Mouse (Mus musculus) cerebellum, postnatal 36 days (tissue): ENCODE data around the gene Odf3l1.

Experiments
- DNase-seq, 2 experiments: peaks; one replicate each; pipeline ENCODE4 v3.0.0; 2021 to 2022; ENCODE audit warnings: mixed read lengths in 2 of 2

The Odf3l1 gene

DNA sequence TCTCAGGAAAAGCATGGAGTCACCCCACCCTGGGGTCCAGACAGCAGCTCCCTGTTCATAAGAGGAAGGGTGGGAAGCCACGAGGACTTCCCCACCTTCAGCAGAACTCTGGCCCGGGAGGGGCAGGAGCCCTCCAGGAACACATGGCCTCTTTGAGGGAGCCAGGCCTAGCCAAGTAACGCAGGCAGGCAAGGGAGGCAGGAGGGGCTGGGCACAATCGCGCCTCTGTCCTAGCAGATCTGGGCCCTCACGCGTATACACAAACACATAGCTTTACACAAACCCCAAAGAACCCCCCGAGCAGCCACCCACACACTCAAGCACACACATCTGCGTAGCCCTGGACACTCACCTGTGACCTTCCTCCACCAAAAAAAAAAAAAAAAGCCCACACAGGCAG is 16.3 kb upstream of the Odf3l1 start:
- DNase-seq: no peak

DNA sequence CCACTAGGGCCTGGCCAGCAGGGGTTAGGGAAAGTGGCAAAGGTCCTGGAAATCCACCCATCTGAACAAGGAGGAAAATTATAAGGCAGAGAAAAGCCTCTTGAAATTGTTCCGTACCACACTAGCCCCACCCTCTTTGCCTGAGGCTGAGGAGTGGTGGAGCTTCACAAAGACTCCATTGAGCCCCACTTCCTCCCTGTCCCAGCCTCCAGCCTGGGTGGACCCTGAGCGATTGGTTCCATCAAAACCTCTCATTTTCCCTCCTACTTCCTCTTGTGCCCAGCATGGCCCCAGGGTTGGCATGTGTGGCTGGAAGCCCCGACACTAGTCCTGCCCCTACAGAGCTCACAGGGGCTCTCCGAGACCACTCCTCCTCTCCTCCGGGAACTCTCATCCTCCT is 12.8 kb upstream of the Odf3l1 start:
- DNase-seq: no peak

DNA sequence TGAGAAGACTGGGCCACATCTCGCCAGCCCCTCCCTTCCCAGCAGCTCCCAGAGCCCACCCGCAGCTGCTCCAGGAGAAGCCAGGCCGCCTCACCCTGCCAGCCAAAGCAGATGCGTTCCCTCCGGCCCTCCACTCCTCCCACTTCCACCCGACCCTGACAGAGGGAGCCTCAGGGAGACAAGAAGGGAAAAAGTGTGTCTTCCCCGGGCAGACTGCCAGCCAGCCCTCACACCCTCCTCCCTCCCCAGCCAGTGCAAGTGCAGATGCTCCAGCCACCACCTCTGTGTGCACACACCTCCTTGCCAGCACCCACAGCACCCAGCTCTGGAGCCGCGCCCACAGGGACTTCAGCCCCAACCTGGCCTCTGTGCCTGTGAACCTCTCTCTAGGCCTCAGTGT is 12.3 kb upstream of the Odf3l1 start:
- no peak for DNase-seq

DNA sequence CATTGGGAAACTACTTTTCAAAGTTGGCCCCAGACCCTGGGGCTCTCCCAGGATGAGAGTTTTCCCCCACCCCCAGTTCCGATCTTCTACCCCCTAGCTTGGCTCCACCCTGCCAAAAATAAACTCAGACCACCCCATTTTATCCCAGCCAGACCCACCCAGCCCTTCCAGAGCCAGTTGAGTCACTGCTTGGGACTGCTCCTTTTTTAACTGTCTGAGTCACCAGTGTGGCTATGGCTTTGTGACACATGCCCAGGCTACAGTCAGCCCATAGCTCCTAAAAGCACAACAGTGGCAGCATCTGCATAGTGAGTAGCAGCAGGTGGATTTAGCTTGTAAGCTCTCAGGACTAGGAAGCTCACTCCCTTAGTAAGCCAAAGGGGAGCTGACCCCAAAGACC is 8.6 kb upstream of the Odf3l1 start:
- DNase-seq: no peak

DNA sequence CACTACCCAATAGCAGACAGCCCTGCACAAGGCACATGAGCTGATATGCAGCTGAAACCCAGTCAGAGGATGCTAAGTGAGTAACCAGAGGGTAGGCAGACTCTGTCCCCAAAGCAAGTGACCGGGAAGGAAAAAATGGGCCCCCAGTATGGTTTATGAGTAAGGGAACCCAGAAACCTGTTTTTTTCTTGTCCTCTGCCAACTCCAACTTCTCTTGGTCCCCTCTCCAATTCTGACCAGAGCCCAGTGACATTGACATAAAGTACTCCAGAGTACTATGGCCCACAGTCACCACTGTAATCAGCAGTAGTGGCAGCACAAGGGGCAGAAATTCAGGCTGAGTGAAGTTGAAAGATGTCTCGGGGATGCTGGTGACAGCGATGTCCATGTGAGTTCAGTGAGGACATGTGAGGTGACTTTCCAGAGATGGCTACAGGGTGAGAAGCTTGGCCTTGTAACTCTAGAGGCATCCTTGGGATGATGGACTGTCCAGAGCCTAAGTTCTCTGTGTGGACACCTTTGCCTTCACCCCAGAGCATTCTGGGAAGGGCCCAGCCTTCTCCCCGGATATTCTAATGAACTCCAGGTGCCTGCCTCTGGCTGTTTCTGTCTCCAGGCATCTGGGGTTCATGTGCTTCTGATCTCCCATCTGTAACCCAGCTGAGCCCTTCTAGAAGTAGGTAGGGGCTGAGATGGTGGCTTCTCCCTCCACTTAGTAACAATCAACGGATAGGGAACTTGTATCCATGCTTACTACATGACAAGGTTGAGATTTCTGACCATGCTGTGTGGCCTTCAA is 7.8 kb upstream of the Odf3l1 start:
- no peak for DNase-seq

DNA sequence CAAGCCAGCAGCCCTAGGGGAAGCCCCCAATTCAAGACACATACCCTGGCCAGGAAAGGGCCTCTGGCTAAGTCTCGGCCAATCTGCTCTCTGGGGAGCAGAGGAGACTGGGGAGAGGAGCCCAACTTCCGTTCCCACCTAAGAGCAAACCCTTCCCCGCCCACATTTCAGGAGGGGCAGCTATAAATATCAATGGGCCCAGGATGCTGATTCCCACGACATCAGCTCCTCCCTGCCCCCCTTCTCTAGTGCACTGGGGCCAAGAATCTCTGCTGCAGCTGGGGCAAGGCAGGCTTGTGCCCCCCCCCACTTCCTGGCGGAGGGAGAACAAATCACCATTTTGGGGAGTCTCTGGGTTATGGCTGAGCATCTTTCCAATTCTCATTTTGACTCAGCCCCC is 6.7 kb upstream of the Odf3l1 start:
- DNase-seq: no peak

DNA sequence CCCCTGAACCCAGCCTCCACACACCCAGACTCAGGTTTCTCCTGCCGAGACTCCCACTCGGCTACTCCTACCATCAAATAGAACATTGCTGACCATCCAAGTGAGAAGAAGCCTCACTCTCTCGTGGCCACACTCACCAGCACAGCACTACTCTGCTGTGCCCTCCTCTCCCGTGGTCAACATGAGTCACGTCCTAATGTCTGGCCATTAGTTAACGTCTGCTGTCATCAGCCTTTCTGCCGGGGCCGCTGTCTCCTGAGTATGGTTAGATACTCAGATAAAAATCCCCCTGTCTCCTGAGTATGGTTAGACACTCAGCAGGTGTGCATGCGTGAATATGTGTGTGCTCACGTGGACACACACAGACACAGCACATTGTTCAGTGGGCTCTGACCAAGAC is 6.3 kb upstream of the Odf3l1 start:
- no peak for DNase-seq

DNA sequence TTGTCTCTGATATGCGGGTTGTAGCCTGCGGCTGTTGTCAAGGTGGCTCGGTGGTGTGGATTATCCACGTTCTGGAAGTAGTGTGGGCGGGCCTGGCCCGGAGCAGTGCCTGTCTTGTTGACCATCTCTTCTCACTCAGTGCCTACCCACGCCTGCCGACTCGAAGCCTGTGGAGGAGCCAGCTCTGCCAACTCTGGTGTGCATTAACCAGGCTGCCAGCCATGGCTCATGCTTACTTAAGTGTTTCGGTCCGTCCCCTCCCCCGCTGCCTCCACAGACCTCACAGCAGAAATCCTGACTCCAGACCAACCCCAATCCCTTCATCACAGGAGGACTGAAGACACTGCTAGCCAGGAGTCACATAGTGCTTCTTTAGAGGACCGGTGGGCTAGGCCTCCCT is 5.1 kb upstream of the Odf3l1 start:
- no peak for DNase-seq

DNA sequence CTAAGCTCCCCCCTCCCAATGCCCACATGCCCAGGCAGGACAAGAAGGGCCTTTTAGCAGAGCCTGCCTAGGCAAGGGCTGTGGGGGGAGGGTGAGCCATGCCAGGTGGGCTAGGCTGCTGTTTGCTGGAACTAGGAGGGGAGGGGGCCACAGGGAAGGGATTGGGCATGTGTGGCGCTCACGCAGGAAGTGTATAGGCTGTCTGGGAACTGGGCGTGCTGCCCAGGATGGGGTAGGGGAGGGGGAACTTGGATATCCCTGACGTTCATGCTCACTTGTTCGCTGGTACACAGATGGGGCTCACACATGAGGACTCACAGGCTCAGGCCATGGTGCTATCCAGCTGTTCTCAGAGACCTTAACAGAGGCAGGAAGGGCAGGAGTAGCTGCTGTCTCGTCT is 3.8 kb upstream of the Odf3l1 start:
- no peak for DNase-seq

DNA sequence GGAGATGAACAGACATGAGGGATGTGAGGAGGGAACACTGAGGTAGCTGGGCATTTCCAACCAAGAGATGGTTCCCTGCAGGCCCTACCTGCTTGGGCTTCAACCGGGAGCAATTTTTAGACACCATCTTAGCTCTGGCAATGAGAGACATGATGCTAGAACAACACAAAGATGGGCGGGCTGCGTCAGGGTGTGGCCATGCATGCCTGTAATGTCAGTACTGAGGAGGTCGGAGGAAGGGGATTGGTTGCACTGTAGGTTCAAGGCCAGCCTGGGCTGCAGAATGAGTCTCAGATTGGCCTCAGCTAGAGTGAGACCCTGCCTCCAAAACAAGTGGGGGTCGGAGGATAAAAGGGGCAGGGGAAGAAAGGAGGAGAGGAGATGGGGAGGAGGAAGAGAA is 2.0 kb upstream of the Odf3l1 start:
- no peak for DNase-seq

DNA sequence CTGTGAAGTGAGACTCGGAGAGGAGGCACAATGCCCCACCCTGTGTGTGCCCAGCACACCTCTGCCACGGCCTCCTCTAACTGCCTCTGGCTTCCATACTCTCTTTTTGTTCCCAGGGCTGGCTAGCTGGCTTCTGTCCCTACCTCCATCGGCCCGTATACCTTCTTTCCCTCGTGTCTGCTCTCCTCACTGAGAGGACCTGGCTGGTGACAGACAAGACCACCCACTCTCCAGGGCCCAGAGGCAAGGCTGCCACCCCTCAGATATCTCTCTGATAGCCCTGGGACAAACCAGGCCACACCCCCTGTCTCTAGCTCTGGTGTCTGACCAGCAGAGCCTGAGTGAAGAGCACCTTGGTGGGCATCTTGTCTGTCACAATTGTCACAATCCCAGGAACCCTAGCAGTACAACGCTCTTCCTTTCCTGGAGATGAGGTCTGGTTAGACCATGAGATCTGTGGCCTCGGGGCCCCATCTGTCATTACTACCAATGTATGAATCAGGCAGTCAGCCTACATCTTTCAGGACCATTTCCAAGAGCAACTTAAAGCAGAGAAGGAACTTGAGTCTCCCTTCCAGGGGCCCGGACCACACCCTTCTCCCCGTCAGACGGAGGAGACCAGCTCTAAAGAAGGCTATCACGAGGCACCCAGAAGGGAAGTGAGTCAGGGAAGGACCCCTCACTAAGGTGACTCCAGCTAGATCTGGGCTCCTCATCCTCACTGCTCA is 1.4 kb upstream of the Odf3l1 start:
- DNase-seq: no peak

DNA sequence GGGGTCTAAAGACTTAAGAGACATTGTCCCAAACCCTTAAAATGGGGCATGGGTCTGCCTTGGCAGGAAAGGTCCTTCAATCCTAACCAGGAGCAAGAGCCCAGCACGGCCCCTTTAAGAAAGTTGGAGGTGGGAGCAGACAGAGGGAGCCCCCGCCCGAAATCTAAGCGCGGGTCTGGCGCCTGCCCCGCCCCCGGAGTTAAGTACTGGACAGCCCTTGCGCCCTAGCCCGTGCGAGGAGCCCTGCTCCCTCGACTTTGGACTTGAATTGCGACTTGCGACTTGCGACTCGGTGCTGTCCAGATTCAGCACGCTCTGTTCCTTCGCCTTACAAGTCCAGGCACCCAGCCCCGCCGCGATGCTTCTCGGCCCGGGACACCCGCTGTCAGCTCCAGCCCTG is 353 bp upstream of the Odf3l1 start, which contains the start of gene Cspg4:
Gene Cspg4, plus strand, starts transcription at position 202 of the 400 bp plus-strand sequence.
- DNase-seq: no peak

DNA sequence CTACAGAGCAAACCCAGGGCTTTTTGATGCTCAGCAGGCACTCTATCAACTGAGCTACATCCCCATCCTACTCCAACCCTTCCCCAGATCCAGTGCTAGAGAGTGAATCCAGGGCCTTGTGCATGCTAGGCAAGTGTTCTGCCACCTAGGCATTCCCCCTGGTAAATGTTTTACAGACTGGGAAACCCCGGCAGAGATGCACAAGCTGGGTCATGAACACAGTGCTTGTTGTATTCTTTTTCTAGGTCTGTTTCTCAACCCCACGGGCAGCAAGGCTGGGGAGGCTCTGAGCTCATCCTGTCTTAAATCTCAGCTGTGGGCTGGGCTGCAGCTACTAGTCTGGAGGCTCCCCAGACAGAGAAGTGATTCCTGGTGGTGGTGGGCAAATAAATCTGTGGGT is 1.6 kb downstream of the Odf3l1 start:
- no peak for DNase-seq

DNA sequence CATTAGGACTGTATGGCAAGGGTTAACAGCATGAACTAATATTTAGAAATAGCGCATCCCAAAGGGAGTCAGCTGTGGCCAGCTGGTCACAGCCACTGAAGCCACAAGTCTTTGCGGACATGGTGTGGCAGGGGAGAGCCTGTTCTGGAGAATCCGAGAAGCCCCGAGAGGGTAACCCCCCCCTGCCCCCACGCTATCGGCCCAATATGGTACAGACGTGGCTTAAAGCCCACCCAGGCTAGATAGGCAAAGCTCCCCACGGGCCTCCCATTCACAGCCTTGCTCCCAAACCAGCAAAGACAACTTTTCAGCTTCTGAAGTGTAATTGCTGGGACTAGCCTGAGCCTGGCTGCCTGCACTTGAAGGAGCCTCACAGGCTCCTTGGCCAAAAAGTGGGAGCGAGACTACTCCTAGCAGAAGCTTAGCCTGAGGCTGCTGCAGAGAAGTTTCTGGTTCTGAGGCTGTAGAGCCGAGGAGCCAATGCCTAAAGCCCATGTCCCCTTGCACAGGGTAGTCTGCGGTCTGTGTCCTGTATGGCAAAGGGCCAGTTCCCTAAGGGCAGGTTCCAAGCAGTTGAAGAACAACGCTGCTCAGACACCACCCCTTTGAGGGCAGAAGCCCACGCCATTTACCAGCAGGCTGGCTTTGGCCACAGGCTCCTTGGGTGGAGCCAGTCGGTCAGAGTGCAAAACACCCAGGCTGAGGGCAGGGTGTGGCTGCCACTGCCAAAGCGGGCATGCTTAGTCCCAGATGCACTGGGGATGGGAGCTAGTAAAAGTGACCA is 3.8 kb downstream of the Odf3l1 start:
- DNase-seq: no peak

DNA sequence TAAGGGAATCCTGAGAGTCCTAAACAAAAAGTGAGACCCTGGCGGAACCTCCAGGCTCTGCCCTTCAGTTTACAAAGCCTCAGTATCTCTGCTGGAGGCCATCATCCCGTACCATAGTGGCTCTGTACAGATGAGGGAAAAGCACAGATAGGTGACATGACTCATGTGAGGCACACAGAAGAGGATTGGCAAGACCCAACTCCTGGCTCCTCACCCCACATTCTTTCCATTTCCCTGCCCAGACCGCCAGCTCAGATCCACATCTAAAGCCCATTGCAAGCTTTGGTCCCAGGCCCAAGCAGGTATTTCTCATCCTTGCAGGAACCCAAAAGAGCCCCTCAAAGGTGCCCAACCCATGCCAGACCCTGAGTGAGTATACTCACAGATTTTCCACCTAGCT is 4.4 kb downstream of the Odf3l1 start:
- no peak for DNase-seq

DNA sequence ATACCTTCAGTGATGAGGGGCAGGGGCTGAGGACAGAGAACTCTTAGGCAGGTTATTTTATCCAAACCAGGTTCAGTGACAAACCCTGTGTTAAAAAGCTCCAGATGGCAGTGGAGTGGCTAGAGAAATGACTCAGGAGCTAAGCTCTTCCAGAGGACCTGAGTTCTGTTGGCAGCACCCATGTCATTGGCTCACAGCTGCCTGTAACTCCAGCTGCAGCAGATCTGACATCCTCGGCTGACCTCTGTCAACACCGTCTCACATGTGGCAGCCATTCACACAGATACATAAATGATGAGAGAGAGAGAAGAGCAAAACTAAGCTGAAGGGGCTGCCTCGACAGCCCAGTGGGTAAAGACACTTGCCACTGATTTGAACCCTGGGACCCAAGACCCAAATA is 7.0 kb downstream of the Odf3l1 start:
- DNase-seq: no peak

DNA sequence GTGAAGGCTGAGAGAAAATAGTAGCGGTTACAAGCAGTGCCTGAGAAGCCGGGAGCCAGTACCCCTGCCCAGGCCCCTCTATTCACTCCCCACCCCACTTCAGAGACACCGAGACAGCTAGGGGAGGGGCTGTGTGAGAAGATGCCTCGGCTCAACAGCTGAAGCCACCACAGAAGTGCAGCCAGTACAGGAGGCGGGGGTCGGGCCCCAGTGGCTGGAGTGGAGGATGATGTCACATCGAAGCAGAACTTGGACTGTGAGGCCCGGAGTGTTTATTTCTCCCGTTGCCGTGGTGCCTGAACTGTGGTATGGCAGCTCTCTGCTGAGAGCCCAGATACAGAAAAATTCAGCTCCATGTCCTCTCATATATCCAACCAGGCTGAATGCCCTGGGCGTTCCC is 12.7 kb downstream of the Odf3l1 start:
- DNase-seq: no peak

DNA sequence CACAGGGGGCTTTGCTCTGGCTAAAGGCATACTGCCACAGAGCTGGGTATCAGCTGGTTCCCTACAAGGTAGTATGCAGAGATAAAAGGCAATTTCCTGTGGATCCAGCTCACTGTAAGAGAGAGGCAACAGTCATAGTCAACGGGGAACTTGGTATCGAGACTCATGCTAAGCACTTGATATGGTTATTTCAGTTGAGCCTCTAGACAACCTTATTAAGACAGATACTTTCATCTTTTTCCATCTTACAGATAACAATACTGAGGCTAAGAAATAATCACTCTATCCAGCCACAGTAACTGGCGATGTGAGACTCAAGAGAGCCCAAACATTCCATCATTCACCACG is 13.6 kb downstream of the Odf3l1 start:
- DNase-seq: no peak

DNA sequence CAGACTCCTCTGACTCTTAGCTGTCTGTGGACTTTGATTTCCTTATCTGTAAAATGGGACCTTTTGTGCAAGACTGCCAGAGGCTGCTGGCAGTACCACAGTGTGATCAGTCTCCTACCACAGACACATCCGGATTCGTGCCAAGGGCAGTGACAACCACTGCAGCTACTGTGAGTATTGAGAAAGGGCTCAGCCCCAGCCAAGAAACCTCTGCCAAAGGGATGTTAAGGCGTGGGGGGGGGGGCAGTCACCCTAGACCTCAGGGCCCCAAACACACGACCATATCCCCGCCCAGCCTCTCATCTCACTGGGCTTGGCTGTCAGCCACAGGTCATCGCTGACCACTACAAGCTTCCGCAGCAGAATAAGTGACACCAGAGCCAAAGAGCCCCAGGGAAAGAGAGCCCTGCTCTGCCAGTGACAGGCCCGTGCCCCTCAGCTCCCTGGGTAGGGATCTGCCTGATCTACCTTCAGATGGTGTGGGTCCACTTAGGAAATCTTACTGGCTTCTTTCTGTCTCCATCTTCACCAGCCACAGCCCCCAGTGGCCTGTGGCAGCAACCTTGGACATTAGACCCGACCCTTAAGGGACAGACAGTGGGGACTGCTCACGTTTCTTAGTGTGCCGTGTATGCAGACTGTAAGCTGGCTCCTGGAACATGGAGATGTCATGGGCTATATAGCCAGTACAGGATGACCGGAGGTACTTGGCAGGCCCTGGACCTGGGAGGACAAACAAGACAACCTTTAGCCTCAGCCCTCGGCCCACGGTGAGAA is 14.2 kb downstream of the Odf3l1 start:
- DNase-seq: no peak

DNA sequence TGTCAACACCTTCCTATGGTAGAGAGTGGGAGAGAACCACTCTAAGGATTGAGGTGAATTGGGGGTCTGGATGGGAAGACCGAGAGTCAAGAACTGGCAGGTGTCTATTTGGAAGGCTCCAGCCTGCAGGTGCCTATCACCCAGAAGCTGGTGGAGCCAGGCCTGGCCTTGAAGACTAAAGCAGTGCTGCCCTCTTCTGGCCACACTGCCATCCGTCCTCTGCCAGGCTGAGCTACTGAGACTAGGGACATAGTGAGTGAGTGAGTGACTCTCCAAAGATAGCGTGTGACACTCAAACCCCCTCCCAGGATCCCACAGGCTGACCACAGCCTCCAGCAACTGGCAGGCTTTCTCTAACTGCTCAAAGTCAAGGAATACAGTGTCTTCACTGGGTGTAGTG is 17.0 kb downstream of the Odf3l1 start:
- DNase-seq: peak; percentile 75 to 77

DNA sequence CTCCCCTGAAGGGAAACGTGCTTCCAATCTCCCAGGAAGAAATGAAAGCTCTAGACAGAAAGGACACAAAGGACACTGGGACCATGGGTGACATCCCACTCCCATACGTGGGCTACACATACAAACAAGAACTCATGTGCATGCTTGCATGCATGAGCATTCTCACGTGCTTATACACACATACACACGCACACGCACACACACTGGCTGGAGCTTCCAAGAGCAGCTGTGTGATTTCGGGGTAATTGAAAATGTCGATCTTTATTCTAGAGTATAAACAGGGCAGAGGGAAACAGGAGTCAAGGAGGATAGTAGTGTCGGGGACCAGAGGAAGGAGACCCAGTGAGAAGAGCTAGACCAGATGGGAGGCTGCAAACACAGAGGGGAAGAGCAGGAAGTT is 19.8 kb downstream of the Odf3l1 start:
- no peak for DNase-seq

DNA sequence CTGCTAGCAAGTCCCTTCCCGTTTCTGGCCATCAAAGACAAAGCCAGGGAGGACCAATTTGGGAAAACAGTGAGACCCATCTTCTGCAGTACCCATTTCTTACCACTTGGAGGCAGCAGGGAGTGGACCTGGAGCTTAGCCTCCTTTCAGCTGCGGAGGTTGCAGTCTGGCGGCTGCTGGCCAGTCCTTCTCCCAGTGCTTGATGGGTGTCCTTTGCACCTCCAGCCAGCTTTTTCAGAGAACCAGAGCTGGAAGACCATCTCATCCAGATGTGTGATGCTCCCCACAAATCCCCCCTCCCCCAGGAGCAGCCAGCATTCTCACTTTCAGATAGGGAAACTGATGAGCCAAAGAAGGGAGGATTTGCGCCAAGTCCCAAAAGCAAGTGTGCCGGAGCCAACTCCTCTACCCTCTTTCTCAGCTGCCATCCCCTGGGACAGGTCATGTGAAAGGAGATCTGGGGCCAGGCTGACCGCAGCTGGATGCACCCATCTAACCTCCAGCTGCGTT is 20.7 kb downstream of the Odf3l1 start:
- DNase-seq: peak; percentile 74 to 83

DNA sequence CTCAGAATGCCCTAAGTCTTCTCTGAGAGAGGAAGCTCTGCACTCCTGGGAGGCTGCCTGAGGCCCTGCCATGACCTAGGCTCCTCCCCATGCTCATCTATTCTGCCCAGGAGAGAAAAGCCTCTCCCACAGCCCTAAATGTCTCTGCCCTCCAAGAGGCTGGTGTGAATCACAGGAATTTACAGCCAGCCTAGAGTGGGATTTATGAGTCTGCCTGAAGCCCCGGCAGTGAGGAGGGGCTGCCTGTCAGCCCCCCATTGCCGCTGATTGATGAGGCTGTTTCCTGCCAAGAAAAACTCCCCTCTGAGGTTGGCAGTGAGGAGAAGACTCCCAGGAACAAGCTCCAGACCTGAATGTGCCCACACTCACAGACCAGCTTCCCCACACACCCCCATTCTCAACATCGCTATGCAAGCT is 22.2 kb downstream of the Odf3l1 start:
- no peak for DNase-seq
